Mouse (Mus musculus) intestine, postnatal 0 days (tissue): ENCODE measurements at regions not wholly inside any gene's neighbourhood (a gene's known extent, or its start where the extent isn't known, plus 50 kb on each side); places are given as distances from the start of the nearest gene placed in this dataset.

Source experiments
- ATAC-seq: fragments of 200-750 bp; cut with Nextera tagmentation; 2 replicates; pipeline ENCODE4 v1.8.0; 2017; ENCODE audit warnings: mild to moderate bottlenecking, moderate TSS enrichment, moderate library complexity
- H3K27ac ChIP-seq: fragments of 300-500 bp; sonication (generic); 2 replicates; pipeline ENCODE4 v1.5.1; 2014; ENCODE audit warnings: mild to moderate bottlenecking, low read depth, low read length, moderate library complexity
- H3K27me3 ChIP-seq: fragments of 300-500 bp; sonication (generic); replicated peaks from 2 replicates; pipeline ENCODE4 v1.6.1; 2014; ENCODE audit warnings: low read length, mixed read lengths; ENCODE audit not compliant: control insufficient read depth, insufficient read depth
- H3K36me3 ChIP-seq: fragments of 300-500 bp; sonication (generic); 2 replicates; pipeline ENCODE4 v1.6.1; 2014; ENCODE audit warnings: mild to moderate bottlenecking, moderate library complexity; ENCODE audit not compliant: control insufficient read depth, insufficient read depth
- H3K4me1 ChIP-seq: fragments of 300-500 bp; sonication (generic); replicated peaks from 2 replicates; pipeline ENCODE4 v1.6.1; 2014; ENCODE audit warnings: antibody characterized with exemption, low read length, mixed read lengths; ENCODE audit not compliant: control insufficient read depth, insufficient read depth
- H3K4me2 ChIP-seq: fragments of 300-500 bp; sonication (generic); replicated peaks from 2 replicates; pipeline ENCODE4 v1.6.1; 2014; ENCODE audit warnings: low read depth, mild to moderate bottlenecking, moderate library complexity
- H3K4me3 ChIP-seq: fragments of 300-500 bp; sonication (generic); 2 replicates; pipeline ENCODE4 v1.5.1; 2014; ENCODE audit warnings: low read depth, low read length
- H3K9ac ChIP-seq: fragments of 300-500 bp; sonication (generic); 2 replicates; pipeline ENCODE4 v1.6.1; 2014; ENCODE audit warnings: mild to moderate bottlenecking, low read depth, low read length
- H3K9me3 ChIP-seq: fragments of 300-500 bp; sonication (generic); 2 replicates; pipeline ENCODE4 v1.6.1; 2016; ENCODE audit warnings: mixed run types; ENCODE audit not compliant: control insufficient read depth
- CTCF ChIP-seq: sonication (generic); IDR thresholded peaks from 2 replicates; pipeline ENCODE4 v1.5.1; 2016; ENCODE audit warnings: low read depth, mild to moderate bottlenecking, control low read depth, antibody characterized with exemption, moderate library complexity
- WGBS: fragments of 180-500 bp; shearing (Covaris S2); extraction: QIAGEN DNeasy Blood & Tissue Kit; methylation state at CpG from one replicate; pipeline ENCODE4 v1.1.7; 2014; 5-methylcytosine and 5-hydroxymethylcytosine counted together

DNA sequence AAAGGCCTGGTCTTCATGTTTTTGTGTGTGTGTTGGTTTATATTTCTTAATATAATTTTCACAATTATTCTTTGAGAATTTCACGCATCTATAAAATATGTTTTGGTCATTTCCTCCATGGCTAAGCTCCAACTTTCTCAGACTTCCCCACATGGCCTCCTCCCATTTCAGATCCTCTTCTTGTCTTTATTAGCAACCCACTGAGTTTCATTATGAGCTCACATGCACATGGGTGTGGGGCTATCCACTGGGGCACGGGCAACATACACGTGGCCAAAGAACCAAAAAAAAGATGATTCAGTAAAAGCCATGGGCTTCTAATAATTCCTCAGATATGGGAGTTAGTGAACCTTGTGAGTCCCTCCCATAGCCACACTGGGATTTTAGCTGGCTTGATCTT is 50.1 kb upstream of the Mpp6 start:
- no peaks in the 10 kb centered on the region for H3K36me3 ChIP-seq
- H3K9ac ChIP-seq = no peak overlapping the region
- 91% methylated on average over 3 of the region's 3 CpGs for WGBS
- H3K27me3 ChIP-seq = no peaks in the 10 kb centered on the region
- no peak overlapping the region for H3K4me3 ChIP-seq
- no peaks in the 10 kb centered on the region for H3K9me3 ChIP-seq
- no peak for TF ChIP-seq CTCF
- H3K4me1 ChIP-seq = no peaks in the 10 kb centered on the region
- no peak overlapping the region for H3K27ac ChIP-seq
- H3K4me2 ChIP-seq = no peak overlapping the region
- ATAC-seq = no peak
